Mouse (Mus musculus): ENCODE results near the gene Cnih1. TPM values are rescaled to one million over a fixed set of nuclear protein-coding genes. Genes with fewer than 3 reads are reported as not detected.
"Not testable (repeated sequence)": the region's sequence is repeated elsewhere in the genome, so short reads cannot be mapped to it uniquely, and the experiment has no call there.

Gene Cnih1
- 10 to 100 TPM; 48.8 to 52.7 TPM for total RNA-seq (2021)
- long read RNA-seq, experiment 1, transcript Cnih1-201 (5 exons, 1,538 nt): major isoform, 61 of 62 reads
- long read RNA-seq, experiment 1, partial matches to known transcripts: 0 of 62 reads
- long read RNA-seq, experiment 1, other reads (novel, unspliced or antisense): 1 of 62 reads
- long read RNA-seq, experiment 2, transcript Cnih1-201 (5 exons, 1,538 nt): major isoform, 60 of 61 reads
- long read RNA-seq, experiment 2, partial matches to known transcripts: 0 of 61 reads
- long read RNA-seq, experiment 2, other reads (novel, unspliced or antisense): 1 of 61 reads

- intact Hi-C loops (cut with DNase I; ENCODE audit: low total_unique reads): no loop called here
- DNase-seq: peak; percentile 90
Observed at GRCm38 (mm10) chr14:46787787-46788504, at the start of gene Cnih1. TSS of gene Cnih1 (minus strand) at chr14:46788411.

GRCm38 (mm10) chr14:46832354-46833272, 44.4 kb upstream of the Cnih1 start:
- DNase-seq: peak; percentile 44
- intact Hi-C loops (cut with DNase I; ENCODE audit: low total_unique reads): no loop called here

- intact Hi-C loops (cut with DNase I; ENCODE audit: low total_unique reads): no loop called here
- peak; percentile 97 for DNase-seq
Observed at GRCm38 (mm10) chr14:46831837-46832333, 43.7 kb upstream of the Cnih1 start, which contains the start of gene Cgrrf1. TSS of gene Cgrrf1 (plus strand) at chr14:46832125.

GRCm38 (mm10) chr14:46831295-46831694, 43.1 kb upstream of the Cnih1 start:
- DNase-seq: no peak
- intact Hi-C loops (cut with DNase I; ENCODE audit: low total_unique reads): no loop called here

GRCm38 (mm10) chr14:46827430-46827829, 39.2 kb upstream of the Cnih1 start:
- intact Hi-C loops (cut with DNase I; ENCODE audit: low total_unique reads): no loop called here
- DNase-seq: no peak

- DNase-seq: no peak
- intact Hi-C loops (cut with DNase I; ENCODE audit: low total_unique reads): no loop called here
Observed at GRCm38 (mm10) chr14:46823996-46824395, 35.8 kb upstream of the Cnih1 start.

- intact Hi-C loops (cut with DNase I; ENCODE audit: low total_unique reads): no loop called here
- peak; percentile 96 for DNase-seq
Observed at GRCm38 (mm10) chr14:46821873-46822716, 33.9 kb upstream of the Cnih1 start, which contains the start of gene Gmfb. TSS of gene Gmfb (minus strand) at chr14:46822242.

- no peak for DNase-seq
Observed at GRCm38 (mm10) chr14:46821271-46821872, 33.2 kb upstream of the Cnih1 start.

GRCm38 (mm10) chr14:46819961-46820360, 31.8 kb upstream of the Cnih1 start:
- intact Hi-C loops (cut with DNase I; ENCODE audit: low total_unique reads); DNase-seq: not testable (repeated sequence)

More at GRCm38 (mm10) chr14:46821271-46821872, 33.2 kb upstream of the Cnih1 start:
- intact Hi-C loops (cut with DNase I; ENCODE audit: low total_unique reads): no loop called here

- intact Hi-C loops (cut with DNase I; ENCODE audit: low total_unique reads): no loop called here
- DNase-seq: no peak
Observed at GRCm38 (mm10) chr14:46818743-46819142, 30.5 kb upstream of the Cnih1 start.

- intact Hi-C loops (cut with DNase I; ENCODE audit: low total_unique reads): no loop called here
- no peak for DNase-seq
Observed at GRCm38 (mm10) chr14:46816916-46817622, 28.9 kb upstream of the Cnih1 start.

GRCm38 (mm10) chr14:46815640-46816039, 27.4 kb upstream of the Cnih1 start:
- no peak for DNase-seq
- intact Hi-C loops (cut with DNase I; ENCODE audit: low total_unique reads): no loop called here

- intact Hi-C loops (cut with DNase I; ENCODE audit: low total_unique reads): no loop called here
- no peak for DNase-seq
Observed at GRCm38 (mm10) chr14:46807927-46808326, 19.7 kb upstream of the Cnih1 start.

GRCm38 (mm10) chr14:46806186-46806585, 18.0 kb upstream of the Cnih1 start:
- intact Hi-C loops (cut with DNase I; ENCODE audit: low total_unique reads): no loop called here

GRCm38 (mm10) chr14:46803791-46804190, 15.6 kb upstream of the Cnih1 start:
- DNase-seq: no peak
- intact Hi-C loops (cut with DNase I; ENCODE audit: low total_unique reads): no loop called here

More at GRCm38 (mm10) chr14:46806186-46806585, 18.0 kb upstream of the Cnih1 start:
- DNase-seq: no peak

GRCm38 (mm10) chr14:46803259-46803658, 15.0 kb upstream of the Cnih1 start:
- no peak for DNase-seq
- intact Hi-C loops (cut with DNase I; ENCODE audit: low total_unique reads): no loop called here

GRCm38 (mm10) chr14:46800684-46801345, 12.6 kb upstream of the Cnih1 start:
- intact Hi-C loops (cut with DNase I; ENCODE audit: low total_unique reads): no loop called here
- DNase-seq: no peak

All from gastrocnemius, postnatal 14 days (tissue).